Mouse (Mus musculus) thymus, postnatal 36 days (tissue): ENCODE results near the gene Matn1.

Experiments used
- DNase-seq, 2 experiments: peaks; one replicate each; pipeline ENCODE4 v3.0.0; 2022; ENCODE audit warnings: mixed read lengths in 2 of 2

Matn1 gene

DNA sequence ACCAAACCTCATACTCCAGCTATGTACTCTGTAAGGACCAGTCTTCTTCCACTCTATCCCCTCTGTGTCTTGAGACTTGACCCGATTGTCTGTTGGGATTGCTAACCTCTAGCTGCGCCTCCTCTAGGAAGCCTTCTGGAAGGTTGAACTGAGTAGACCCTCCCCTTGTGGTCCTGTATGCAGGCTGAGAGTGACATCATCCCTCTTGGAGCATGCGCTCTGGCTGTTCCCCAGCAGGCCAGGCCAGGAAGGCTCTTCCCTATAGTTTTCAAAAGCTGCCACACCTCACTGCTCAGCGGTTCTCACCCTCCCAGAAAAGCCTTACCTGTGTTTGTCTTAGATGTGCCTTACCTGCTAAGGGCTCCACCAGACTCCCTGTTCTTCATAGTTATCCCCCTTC lies 42.9 kb downstream of the Matn1 start:
- no peak for DNase-seq

DNA sequence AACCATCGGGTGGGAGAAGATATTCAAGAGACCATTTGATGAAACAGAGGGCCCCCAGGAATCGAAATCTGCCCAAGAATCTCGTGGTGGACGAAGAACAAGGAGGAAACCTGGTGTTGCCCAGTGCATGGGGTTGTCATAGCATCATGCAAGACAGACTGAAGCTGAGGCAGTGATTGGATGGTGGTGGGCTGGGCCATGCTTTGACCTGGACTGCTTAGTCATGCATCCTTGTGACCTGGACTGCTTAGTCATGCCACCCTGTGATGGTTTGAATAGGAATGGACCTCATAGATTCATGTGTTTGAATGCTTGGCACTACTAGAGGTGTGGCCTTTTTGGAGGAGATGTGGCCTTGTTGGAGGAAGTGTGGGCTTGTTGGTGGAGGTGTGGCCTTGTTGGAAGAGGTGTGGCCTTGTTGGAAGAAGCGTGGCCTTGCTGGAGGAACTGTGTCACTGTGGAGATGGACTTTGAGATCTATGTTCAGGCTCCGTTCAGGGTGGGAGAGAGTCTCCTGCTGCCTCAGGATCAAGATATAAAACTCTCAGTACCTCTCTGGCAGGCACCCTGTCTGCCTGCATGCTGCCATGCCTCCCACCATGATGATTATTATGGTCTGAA lies 44.1 kb downstream of the Matn1 start:
- DNase-seq = no peak

DNA sequence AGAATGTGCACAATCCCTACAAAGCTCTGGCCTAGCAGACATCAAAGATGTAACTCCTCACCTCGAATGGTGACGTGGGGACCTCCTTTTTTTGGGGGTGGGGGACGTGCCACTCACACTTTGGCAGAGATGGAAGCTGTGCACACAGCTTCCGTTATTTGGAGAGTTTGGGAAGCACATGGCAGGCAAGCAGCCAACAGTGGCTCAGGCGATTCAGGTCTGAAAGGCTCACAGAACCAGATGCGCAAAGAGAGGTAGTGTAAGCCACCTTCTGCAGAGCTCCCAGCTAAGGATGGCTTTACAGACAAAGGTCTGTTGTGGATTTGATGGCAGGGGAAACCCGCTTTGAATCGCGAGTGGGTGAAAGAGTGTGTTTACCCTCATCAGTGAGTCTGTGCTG lies 45.0 kb downstream of the Matn1 start:
- no peak for DNase-seq

DNA sequence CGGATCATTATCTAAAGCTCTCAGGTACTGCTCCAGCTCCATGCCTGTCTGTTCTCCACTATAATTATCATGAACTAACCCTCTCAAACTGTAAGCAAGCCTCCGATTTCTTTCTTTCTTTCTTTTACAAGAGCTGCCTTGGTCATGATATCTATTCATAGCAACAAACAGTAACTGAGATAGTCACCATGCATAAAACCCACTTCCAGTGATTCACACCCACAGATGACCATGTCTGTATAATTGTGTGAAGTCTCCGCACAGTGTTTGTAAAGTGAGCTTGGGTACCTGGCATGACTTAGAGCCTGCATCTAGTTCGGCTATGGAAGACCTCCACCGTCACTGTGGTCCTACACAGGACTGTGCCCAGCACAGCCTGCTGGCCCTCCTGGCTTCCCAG lies 46.8 kb downstream of the Matn1 start:
- no peak for DNase-seq

- DNase-seq = no peak
Observed at GRCm38 (mm10) chr4:130994556-130994955, 50.4 kb downstream of the Matn1 start.

DNA sequence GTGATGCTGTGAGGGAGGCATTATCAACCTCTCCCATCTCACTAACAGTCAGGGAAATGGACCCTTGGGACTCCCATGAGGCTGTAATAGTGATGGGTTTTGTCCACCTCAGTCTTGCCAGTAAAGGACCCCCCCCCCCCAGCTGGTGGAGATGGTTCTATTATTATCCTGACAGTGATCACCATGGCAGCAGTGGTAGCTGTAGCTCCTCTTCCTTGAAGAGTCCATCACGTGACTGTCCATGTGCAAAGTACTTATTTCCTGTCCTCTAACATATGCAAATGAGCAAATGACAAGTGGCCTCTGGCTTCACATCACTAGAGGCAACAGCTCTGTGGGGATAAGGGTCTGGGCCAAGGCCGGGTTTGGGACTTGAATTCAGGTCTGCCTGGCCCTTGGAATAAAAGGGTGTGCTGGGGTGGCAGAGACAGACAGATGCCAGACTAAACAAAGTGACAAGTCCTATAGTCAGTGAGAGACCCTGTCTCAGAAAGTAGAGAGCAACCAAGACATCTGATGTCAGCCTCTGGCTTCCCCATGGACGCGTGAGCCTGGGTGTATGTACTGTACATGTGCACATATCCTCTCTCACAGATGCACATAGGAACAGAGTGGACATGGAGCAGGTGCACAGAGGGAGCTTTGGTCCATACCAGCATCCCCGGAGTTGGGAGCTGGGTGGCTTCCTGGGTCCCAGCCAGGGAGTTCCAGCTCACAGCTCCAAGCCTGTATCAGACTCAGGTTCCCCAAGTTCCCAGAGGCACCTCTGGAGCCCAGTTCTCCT lies 55.8 kb downstream of the Matn1 start:
- no peak for DNase-seq

- no peak for DNase-seq
Observed at GRCm38 (mm10) chr4:131000614-131001178, 56.5 kb downstream of the Matn1 start.
